Mouse (Mus musculus) liver (tissue): ENCODE data around the gene Traf3ip1.
"Not testable (repeated sequence)": the region's sequence is repeated elsewhere in the genome, so short reads cannot be mapped to it uniquely, and the experiment has no call there.

Experiments
- DNase-seq: peaks from one replicate; pipeline ENCODE4 v3.0.0-alpha.2; 2020; ENCODE audit warnings: mixed read lengths

Traf3ip1 gene

GRCm38 (mm10) chr1:91466186-91466585 lies 28.3 kb upstream of the Traf3ip1 start:
- no peak for DNase-seq

- no peak for DNase-seq
Measured at GRCm38 (mm10) chr1:91469888-91470419, 24.5 kb upstream of the Traf3ip1 start.

GRCm38 (mm10) chr1:91478145-91478544 lies 16.3 kb upstream of the Traf3ip1 start:
- DNase-seq = not testable (repeated sequence)

GRCm38 (mm10) chr1:91478958-91479357 lies 15.5 kb upstream of the Traf3ip1 start:
- DNase-seq = no peak

- no peak for DNase-seq
Measured at GRCm38 (mm10) chr1:91482616-91483211, 11.7 kb upstream of the Traf3ip1 start.

GRCm38 (mm10) chr1:91483304-91484010 lies 11.0 kb upstream of the Traf3ip1 start:
- peak; percentile 81 for DNase-seq

- no peak for DNase-seq
Measured at GRCm38 (mm10) chr1:91484011-91484346, 10.5 kb upstream of the Traf3ip1 start.

GRCm38 (mm10) chr1:91485422-91485821 lies 9.0 kb upstream of the Traf3ip1 start:
- DNase-seq = no peak

- DNase-seq = no peak
Measured at GRCm38 (mm10) chr1:91486165-91486564, 8.3 kb upstream of the Traf3ip1 start.

- no peak for DNase-seq
Measured at GRCm38 (mm10) chr1:91490322-91490721, 4.1 kb upstream of the Traf3ip1 start.

GRCm38 (mm10) chr1:91492740-91493139 lies 1.7 kb upstream of the Traf3ip1 start:
- DNase-seq = no peak

GRCm38 (mm10) chr1:91493938-91494337 lies 509 bp upstream of the Traf3ip1 start:
- DNase-seq = no peak

GRCm38 (mm10) chr1:91495321-91495720 lies 874 bp downstream of the Traf3ip1 start:
- DNase-seq = no peak

- DNase-seq = no peak
Measured at GRCm38 (mm10) chr1:91498579-91498978, 4.1 kb downstream of the Traf3ip1 start.

- no peak for DNase-seq
Measured at GRCm38 (mm10) chr1:91504615-91505014, 10.2 kb downstream of the Traf3ip1 start.

- no peak for DNase-seq
Measured at GRCm38 (mm10) chr1:91514916-91515315, 20.5 kb downstream of the Traf3ip1 start.

- no peak for DNase-seq
Measured at GRCm38 (mm10) chr1:91515642-91516041, 21.2 kb downstream of the Traf3ip1 start.

GRCm38 (mm10) chr1:91523759-91524158 lies 29.3 kb downstream of the Traf3ip1 start:
- peak; percentile 76 for DNase-seq

GRCm38 (mm10) chr1:91525838-91526237 lies 31.4 kb downstream of the Traf3ip1 start:
- no peak for DNase-seq

GRCm38 (mm10) chr1:91530166-91530565 lies 35.7 kb downstream of the Traf3ip1 start:
- DNase-seq = no peak

GRCm38 (mm10) chr1:91532243-91532642 lies 37.8 kb downstream of the Traf3ip1 start:
- DNase-seq = no peak

- peak; percentile 68 for DNase-seq
Measured at GRCm38 (mm10) chr1:91532892-91533291, 38.4 kb downstream of the Traf3ip1 start.

GRCm38 (mm10) chr1:91533483-91533882 lies 39.0 kb downstream of the Traf3ip1 start:
- DNase-seq = peak; percentile 91

- DNase-seq = peak; percentile 76
Measured at GRCm38 (mm10) chr1:91533961-91534723, 39.7 kb downstream of the Traf3ip1 start.
